In genomic region chr1:127203231-127203764, GRCm38 (mm10) we compare ENCODE assay signal across 8 mouse cellular contexts. TPM values are rescaled to one million over a fixed set of nuclear protein-coding genes. Genes with fewer than 3 reads are reported as not detected.
DNase-seq lines count a peak whose midpoint lies in the region; ATAC-seq and TF ChIP-seq lines count a peak whose summit lies in the region.

No protein-coding gene starts in this region.

- no peak for TF ChIP-seq EP300 in heart, postnatal 0 days (IDR thresholded peaks at IDR 0.05; ENCODE audit: low read depth)

- no peaks in the 10 kb centered on the region for H3K27me3 ChIP-seq in heart, postnatal 0 days (ENCODE audit: control insufficient read depth, insufficient read depth, low read length)
- no peaks in the 10 kb centered on the region for H3K27me3 ChIP-seq in heart, embryonic 11.5 days (ENCODE audit: control insufficient read depth, insufficient read depth, low read length)

- peaks cover 14% of the 10 kb centered on the region; the same call in 1 of the 2 replicates for H3K4me1 ChIP-seq in heart, postnatal 0 days (ENCODE audit: control insufficient read depth, insufficient read depth)
- H3K4me1 ChIP-seq in heart, embryonic 11.5 days (ENCODE audit: control insufficient read depth, insufficient read depth, low read length): peaks cover 7% of the 10 kb centered on the region; the same call in 1 of the 2 replicates

- TF ChIP-seq CTCF in heart, postnatal 0 days (IDR thresholded peaks at IDR 0.05; ENCODE audit: low read depth): peak; percentile 38

- no peak overlapping the region for H3K4me3 ChIP-seq in heart, postnatal 0 days (ENCODE audit: low read depth, low read length)
- no peak overlapping the region for H3K4me3 ChIP-seq in heart, embryonic 11.5 days (ENCODE audit: low read depth, low read length)

- no peaks in the 10 kb centered on the region for H3K36me3 ChIP-seq in heart, postnatal 0 days (replicated peaks; ENCODE audit: control insufficient read depth, insufficient read depth, low read length)
- no peaks in the 10 kb centered on the region for H3K36me3 ChIP-seq in heart, embryonic 11.5 days (ENCODE audit: control insufficient read depth, insufficient read depth, low read length)

- no peak for ATAC-seq in heart, postnatal 0 days (ENCODE audit: insufficient read depth, low read depth)
- no peak for ATAC-seq in heart, embryonic 11.5 days (replicated peaks; ENCODE audit: insufficient number of reproducible peaks, low FRiP score, low TSS enrichment)
- no peak for ATAC-seq in granulocyte monocyte progenitor cell, adult 5-6 weeks (replicated peaks; ENCODE audit: poor library complexity, severe bottlenecking)

- 56% methylated on average over 4 of the region's 4 CpGs for WGBS in heart, postnatal 0 days
- 65% methylated on average over 4 of the region's 4 CpGs for whole genome bisulfite sequencing in heart, embryonic 11.5 days (ENCODE audit: insufficient replicate concordance)

- intact Hi-C loops in left cerebral cortex, postnatal 4 days (cut with DNase I): loop anchor here (5.0 to 10.0 kb wide), 2 partner anchors 188 to 254 kb away; no protein-coding TSS in a partner anchor

- peak; percentile 17 for DNase-seq in heart, postnatal 0 days (ENCODE audit: low spot score)
- DNase-seq in thymus, postnatal 25 days: peak; percentile 33
- no peak for DNase-seq in thymus, postnatal 4 days
- peak; percentile 69 for DNase-seq in cerebellum, postnatal 10 days
- DNase-seq in left cerebral cortex, postnatal 4 days: peak; percentile 34
- DNase-seq in urinary bladder, adult 2 months (ENCODE audit: low spot score): no peak

- H3K9me3 ChIP-seq in heart, postnatal 0 days (replicated peaks; ENCODE audit: control insufficient read depth, low read length): no peaks in the 10 kb centered on the region
- no peaks in the 10 kb centered on the region for H3K9me3 ChIP-seq in heart, embryonic 11.5 days (replicated peaks; ENCODE audit: control insufficient read depth, low read length)

- no peak overlapping the region for H3K4me2 ChIP-seq in heart, postnatal 0 days (ENCODE audit: low read depth, low read length)
- H3K4me2 ChIP-seq in heart, embryonic 11.5 days: no peak overlapping the region

- H3K9ac ChIP-seq in heart, postnatal 0 days (replicated peaks; ENCODE audit: low read depth, low read length): no peak overlapping the region
- no peak overlapping the region for H3K9ac ChIP-seq in heart, embryonic 11.5 days (ENCODE audit: low read depth, low read length)

- no peak overlapping the region for H3K27ac ChIP-seq in heart, postnatal 0 days (ENCODE audit: low read depth)
- no peak overlapping the region for H3K27ac ChIP-seq in heart, embryonic 11.5 days (ENCODE audit: low read depth, low read length)

RNA-seq across cellular contexts. Expression of gene Mgat5, which starts 1.5 kb away (rescaled TPM):
- total RNA-seq in heart, postnatal 0 days (2014; rRNA removed; ENCODE audit: low replicate concordance): 11.2 and 14.6 TPM in 2 replicates
- 2.1 and 2.4 TPM in 2 replicates for polyA plus RNA-seq in heart, postnatal 0 days (2015; fragmentation: Nextera tagmentation; extraction: Ambion mirVana)
- polyA plus RNA-seq in heart, embryonic 11.5 days (2014; fragmentation: Nextera tagmentation; extraction: Ambion mirVana): 4.2 and 4.9 TPM in 2 replicates
- 10 to 100 TPM; 48.2 to 48.9 TPM for total RNA-seq in left cerebral cortex, postnatal 4 days (2021)
- total RNA-seq in granulocyte monocyte progenitor cell, adult 5-6 weeks (2014; fragmentation: Nextera tagmentation): 78.8 and 93.3 TPM in 2 replicates
- total RNA-seq in granulocyte monocyte progenitor cell, adult 5-6 weeks (2017): 80.5 and 82.1 TPM in 2 replicates
- 12.7 and 15.4 TPM in 2 replicates for polyA plus RNA-seq in urinary bladder, adult 2 months (2012; rRNA removed)

Comparison
In these comparisons a context has a peak if more than half of its experiments do, and no peak if none do; other contexts are left out.
1. DNase-seq: peak in heart, postnatal 0 days (single experiment), thymus, postnatal 25 days (single experiment), cerebellum, postnatal 10 days (2 of 2) and left cerebral cortex, postnatal 4 days (single experiment); none in thymus, postnatal 4 days (single experiment) and urinary bladder, adult 2 months (single experiment).